Mouse (Mus musculus): ENCODE measurements around the gene Podxl. TPM values are rescaled to one million over a fixed set of nuclear protein-coding genes. Genes with fewer than 3 reads are reported as not detected.

Gene Podxl
- polyA plus RNA-seq, 1 experiment from 2014 or later, result 14.1 TPM

- Histone ChIP-seq H3K27me3 (no peaks in the 10 kb centered on the region), H3K9ac (replicated peaks) (no peak overlapping the region), H3K4me1 (replicated peaks) (peaks cover 11% of the 10 kb centered on the region), H3K9me3 (no peaks in the 10 kb centered on the region), H3K36me3 (no peaks in the 10 kb centered on the region), H3K4me2 (replicated peaks) (no peak overlapping the region), H3K4me3 (replicated peaks) (no peak overlapping the region), H3K27ac (no peak overlapping the region)
- 95% methylated on average over 2 of the region's 2 CpGs for WGBS
- ATAC-seq, result no peak
Measured at GRCm38 (mm10) chr6:31592128-31592527, 28.3 kb upstream of the Podxl start.

GRCm38 (mm10) chr6:31591676-31592075 is 27.9 kb upstream of the Podxl start:
- Histone ChIP-seq H3K27ac (no peak overlapping the region), H3K4me3 (replicated peaks) (no peak overlapping the region), H3K27me3 (no peaks in the 10 kb centered on the region), H3K4me2 (replicated peaks) (no peak overlapping the region), H3K4me1 (replicated peaks) (peaks cover 7% of the 10 kb centered on the region), H3K36me3 (no peaks in the 10 kb centered on the region), H3K9me3 (no peaks in the 10 kb centered on the region), H3K9ac (replicated peaks) (no peak overlapping the region)
- WGBS, result 65% methylated on average over 3 of the region's 3 CpGs
- no peak for ATAC-seq

GRCm38 (mm10) chr6:31590754-31591153 is 27.0 kb upstream of the Podxl start:
- Histone ChIP-seq H3K27me3 (no peaks in the 10 kb centered on the region), H3K27ac (no peak overlapping the region), H3K9me3 (no peaks in the 10 kb centered on the region), H3K36me3 (no peaks in the 10 kb centered on the region), H3K9ac (replicated peaks) (no peak overlapping the region), H3K4me1 (replicated peaks) (no peaks in the 10 kb centered on the region), H3K4me3 (replicated peaks) (no peak overlapping the region), H3K4me2 (replicated peaks) (no peak overlapping the region)
- WGBS, result 97% methylated on average over 2 of the region's 2 CpGs
- ATAC-seq, result no peak

GRCm38 (mm10) chr6:31589268-31589667 is 25.5 kb upstream of the Podxl start:
- 90% methylated on average over 3 of the region's 3 CpGs for WGBS
- no peaks in the 10 kb centered on the region for H3K4me1 ChIP-seq (replicated peaks)
- no peak for ATAC-seq

GRCm38 (mm10) chr6:31587655-31588054 is 23.9 kb upstream of the Podxl start:
- H3K9me3 ChIP-seq, result no peaks in the 10 kb centered on the region
- ATAC-seq, result no peak
- WGBS, result 60% methylated on average over 4 of the region's 4 CpGs

More at GRCm38 (mm10) chr6:31589268-31589667, 25.5 kb upstream of the Podxl start:
- no peaks in the 10 kb centered on the region for H3K36me3 ChIP-seq
- no peaks in the 10 kb centered on the region for H3K27me3 ChIP-seq
- H3K4me3 ChIP-seq (replicated peaks), result no peak overlapping the region
- no peak overlapping the region for H3K27ac ChIP-seq
- no peak overlapping the region for H3K9ac ChIP-seq (replicated peaks)
- no peaks in the 10 kb centered on the region for H3K9me3 ChIP-seq
- no peak overlapping the region for H3K4me2 ChIP-seq (replicated peaks)

GRCm38 (mm10) chr6:31586127-31586526 is 22.3 kb upstream of the Podxl start:
- Histone ChIP-seq H3K9ac (replicated peaks) (no peak overlapping the region), H3K36me3 (no peaks in the 10 kb centered on the region), H3K4me2 (replicated peaks) (no peak overlapping the region), H3K9me3 (no peaks in the 10 kb centered on the region), H3K4me1 (replicated peaks) (no peaks in the 10 kb centered on the region), H3K27me3 (no peaks in the 10 kb centered on the region), H3K4me3 (replicated peaks) (no peak overlapping the region), H3K27ac (no peak overlapping the region)
- no peak for ATAC-seq
- 74% methylated on average over 2 of the region's 2 CpGs for WGBS

More at GRCm38 (mm10) chr6:31587655-31588054, 23.9 kb upstream of the Podxl start:
- Histone ChIP-seq H3K4me2 (replicated peaks) (no peak overlapping the region), H3K27me3 (no peaks in the 10 kb centered on the region), H3K27ac (no peak overlapping the region), H3K4me1 (replicated peaks) (no peaks in the 10 kb centered on the region), H3K4me3 (replicated peaks) (no peak overlapping the region), H3K36me3 (no peaks in the 10 kb centered on the region), H3K9ac (replicated peaks) (no peak overlapping the region)

GRCm38 (mm10) chr6:31576151-31576550 is 12.4 kb upstream of the Podxl start:
- H3K4me3 ChIP-seq (replicated peaks), result no peak overlapping the region
- H3K4me1 ChIP-seq (replicated peaks), result no peaks in the 10 kb centered on the region
- no peak for ATAC-seq
- no peak overlapping the region for H3K9ac ChIP-seq (replicated peaks)
- no peak overlapping the region for H3K27ac ChIP-seq
- WGBS, result 86% methylated on average over 9 of the region's 9 CpGs
- no peak overlapping the region for H3K4me2 ChIP-seq (replicated peaks)
- no peaks in the 10 kb centered on the region for H3K27me3 ChIP-seq
- H3K36me3 ChIP-seq, result no peaks in the 10 kb centered on the region
- 0 out of 2 replicates have a peak, but pooled peaks cover 3% of the 10 kb centered on the region for H3K9me3 ChIP-seq

- WGBS, result 78% methylated on average over 4 of the region's 4 CpGs
- H3K36me3 ChIP-seq, result no peaks in the 10 kb centered on the region
- H3K4me2 ChIP-seq (replicated peaks), result no peak overlapping the region
- no peak overlapping the region for H3K27ac ChIP-seq
- no peaks in the 10 kb centered on the region for H3K4me1 ChIP-seq (replicated peaks)
- 0 out of 2 replicates have a peak, but pooled peaks cover 3% of the 10 kb centered on the region for H3K9me3 ChIP-seq
- no peak overlapping the region for H3K9ac ChIP-seq (replicated peaks)
- H3K27me3 ChIP-seq, result no peaks in the 10 kb centered on the region
- H3K4me3 ChIP-seq (replicated peaks), result no peak overlapping the region
- ATAC-seq, result no peak
Measured at GRCm38 (mm10) chr6:31575063-31575462, 11.3 kb upstream of the Podxl start.

GRCm38 (mm10) chr6:31571459-31571858 is 7.7 kb upstream of the Podxl start:
- no peaks in the 10 kb centered on the region for H3K9me3 ChIP-seq
- no peak overlapping the region for H3K4me2 ChIP-seq (replicated peaks)
- H3K9ac ChIP-seq (replicated peaks), result no peak overlapping the region
- no peak for ATAC-seq
- 66% methylated on average over 3 of the region's 3 CpGs for WGBS
- no peak overlapping the region for H3K4me3 ChIP-seq (replicated peaks)
- H3K27ac ChIP-seq, result no peak overlapping the region
- peaks cover 14% of the 10 kb centered on the region for H3K4me1 ChIP-seq (replicated peaks)
- H3K27me3 ChIP-seq, result peaks cover 5% of the 10 kb centered on the region
- H3K36me3 ChIP-seq, result no peaks in the 10 kb centered on the region

GRCm38 (mm10) chr6:31568070-31568595 is 4.4 kb upstream of the Podxl start:
- 24% methylated on average over 7 of the region's 7 CpGs for WGBS
- ATAC-seq, result no peak

GRCm38 (mm10) chr6:31567200-31567599 is 3.4 kb upstream of the Podxl start:
- peaks cover 36% of the 10 kb centered on the region for H3K4me1 ChIP-seq (replicated peaks)
- H3K27ac ChIP-seq, result no peak overlapping the region
- H3K36me3 ChIP-seq, result no peaks in the 10 kb centered on the region
- peaks cover 9% of the 10 kb centered on the region for H3K27me3 ChIP-seq
- no peak overlapping the region for H3K9ac ChIP-seq (replicated peaks)
- no peak overlapping the region for H3K4me2 ChIP-seq (replicated peaks)
- H3K4me3 ChIP-seq (replicated peaks), result no peak overlapping the region
- 25% methylated on average over 7 of the region's 7 CpGs for WGBS
- no peak for ATAC-seq
- no peaks in the 10 kb centered on the region for H3K9me3 ChIP-seq

More at GRCm38 (mm10) chr6:31568070-31568595, 4.4 kb upstream of the Podxl start:
- H3K36me3 ChIP-seq, result no peaks in the 10 kb centered on the region
- H3K4me2 ChIP-seq (replicated peaks), result no peak overlapping the region
- no peak overlapping the region for H3K9ac ChIP-seq (replicated peaks)
- peaks cover 27% of the 10 kb centered on the region for H3K4me1 ChIP-seq (replicated peaks)
- peaks cover 5% of the 10 kb centered on the region for H3K27me3 ChIP-seq
- no peak overlapping the region for H3K4me3 ChIP-seq (replicated peaks)
- no peaks in the 10 kb centered on the region for H3K9me3 ChIP-seq
- H3K27ac ChIP-seq, result no peak overlapping the region

- H3K27me3 ChIP-seq, result peaks cover 14% of the 10 kb centered on the region
- H3K9ac ChIP-seq (replicated peaks), result peak overlapping the region; percentile 39
- ATAC-seq, result no peak
- peak overlapping the region; percentile 71 for H3K27ac ChIP-seq
- H3K4me3 ChIP-seq (replicated peaks), result peak overlapping the region; percentile 86
- no peaks in the 10 kb centered on the region for H3K9me3 ChIP-seq
- WGBS, result 1% methylated on average over 17 of the region's 17 CpGs
- H3K4me1 ChIP-seq (replicated peaks), result peaks cover 57% of the 10 kb centered on the region
- H3K4me2 ChIP-seq (replicated peaks), result peak overlapping the region; percentile 86
- no peaks in the 10 kb centered on the region for H3K36me3 ChIP-seq
Measured at GRCm38 (mm10) chr6:31564901-31565391, 1.2 kb upstream of the Podxl start.

GRCm38 (mm10) chr6:31564182-31564531 is 376 bp upstream of the Podxl start:
- WGBS, result under 1% methylated on average over 18 of the region's 18 CpGs
- Histone ChIP-seq H3K4me2 (replicated peaks) (peak overlapping the region; percentile 86), H3K4me3 (replicated peaks) (peak overlapping the region; percentile 86), H3K27me3 (peaks cover 14% of the 10 kb centered on the region), H3K9ac (replicated peaks) (peak overlapping the region; percentile 92), H3K4me1 (replicated peaks) (peaks cover 65% of the 10 kb centered on the region), H3K36me3 (no peaks in the 10 kb centered on the region), H3K9me3 (no peaks in the 10 kb centered on the region), H3K27ac (peak overlapping the region; percentile 71)
- ATAC-seq, result no peak
